Mouse (Mus musculus) lung, postnatal 4 days (tissue): ENCODE data around the gene Ewsr1.

Experiments used
- DNase-seq, 2 experiments: peaks; one replicate each; pipeline ENCODE4 v3.0.0; 2021

Gene Ewsr1

DNA sequence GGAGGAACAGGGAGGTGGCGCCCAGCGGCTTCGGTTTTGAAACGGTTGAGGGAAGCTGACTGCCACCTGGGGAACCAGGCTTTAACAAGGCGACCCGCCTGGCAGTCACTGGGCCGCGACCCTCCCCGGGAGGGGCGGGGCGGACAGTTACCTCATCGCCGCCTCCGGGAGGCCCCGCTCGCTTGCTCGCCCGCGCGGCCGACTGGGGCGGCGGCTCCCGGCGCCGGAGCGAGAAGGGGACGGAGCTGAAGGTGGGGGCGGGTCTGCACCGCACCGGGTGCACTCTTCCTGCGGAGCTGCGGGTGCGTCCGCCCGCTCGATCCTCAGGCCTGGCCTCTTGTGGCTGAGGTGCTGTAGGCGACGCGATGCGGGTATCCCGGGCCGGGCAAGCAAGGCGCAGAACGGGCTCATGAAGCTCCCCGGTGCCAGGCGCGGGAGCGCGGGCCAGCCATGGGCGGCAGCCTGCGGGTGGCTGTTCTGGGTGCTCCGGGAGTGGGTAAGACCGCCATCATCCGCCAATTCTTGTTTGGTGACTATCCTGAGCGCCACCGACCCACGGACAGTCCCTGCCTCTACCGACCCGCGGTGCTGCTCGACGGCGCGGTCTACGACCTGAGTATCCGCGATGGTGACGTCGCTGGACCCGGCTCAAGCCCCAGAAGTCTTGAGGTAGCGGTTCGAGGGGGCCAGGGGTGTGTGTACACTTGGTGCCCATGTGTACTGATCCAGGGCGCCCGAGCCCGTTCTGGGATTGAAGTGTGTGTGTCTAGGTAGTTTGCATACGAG lies 41.0 kb downstream of the Ewsr1 start, which contains the start of gene Rasl10a:
Gene Rasl10a, plus strand, starts transcription at position 273 of the 786 bp plus-strand sequence.
- DNase-seq: peak; percentile 49 to 62

DNA sequence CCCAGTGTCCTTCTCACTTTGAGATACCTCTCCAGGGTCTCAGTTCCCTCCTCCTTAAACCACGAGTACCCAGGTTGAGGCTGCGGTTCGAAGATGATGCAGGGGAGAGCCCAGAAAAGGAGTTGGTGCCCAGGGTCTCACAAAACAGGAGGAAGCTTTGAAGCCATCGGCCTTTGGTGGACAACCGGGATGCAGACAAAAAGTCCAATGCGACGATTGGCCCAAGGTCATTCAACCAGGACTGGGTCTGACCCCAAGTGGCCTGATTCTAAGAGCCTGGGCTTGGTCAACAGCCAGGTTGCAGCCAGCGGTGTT lies 41.6 kb downstream of the Ewsr1 start:
- no peak for DNase-seq

- no peak for DNase-seq
Observed at GRCm38 (mm10) chr11:5057064-5057463, 42.0 kb downstream of the Ewsr1 start.

DNA sequence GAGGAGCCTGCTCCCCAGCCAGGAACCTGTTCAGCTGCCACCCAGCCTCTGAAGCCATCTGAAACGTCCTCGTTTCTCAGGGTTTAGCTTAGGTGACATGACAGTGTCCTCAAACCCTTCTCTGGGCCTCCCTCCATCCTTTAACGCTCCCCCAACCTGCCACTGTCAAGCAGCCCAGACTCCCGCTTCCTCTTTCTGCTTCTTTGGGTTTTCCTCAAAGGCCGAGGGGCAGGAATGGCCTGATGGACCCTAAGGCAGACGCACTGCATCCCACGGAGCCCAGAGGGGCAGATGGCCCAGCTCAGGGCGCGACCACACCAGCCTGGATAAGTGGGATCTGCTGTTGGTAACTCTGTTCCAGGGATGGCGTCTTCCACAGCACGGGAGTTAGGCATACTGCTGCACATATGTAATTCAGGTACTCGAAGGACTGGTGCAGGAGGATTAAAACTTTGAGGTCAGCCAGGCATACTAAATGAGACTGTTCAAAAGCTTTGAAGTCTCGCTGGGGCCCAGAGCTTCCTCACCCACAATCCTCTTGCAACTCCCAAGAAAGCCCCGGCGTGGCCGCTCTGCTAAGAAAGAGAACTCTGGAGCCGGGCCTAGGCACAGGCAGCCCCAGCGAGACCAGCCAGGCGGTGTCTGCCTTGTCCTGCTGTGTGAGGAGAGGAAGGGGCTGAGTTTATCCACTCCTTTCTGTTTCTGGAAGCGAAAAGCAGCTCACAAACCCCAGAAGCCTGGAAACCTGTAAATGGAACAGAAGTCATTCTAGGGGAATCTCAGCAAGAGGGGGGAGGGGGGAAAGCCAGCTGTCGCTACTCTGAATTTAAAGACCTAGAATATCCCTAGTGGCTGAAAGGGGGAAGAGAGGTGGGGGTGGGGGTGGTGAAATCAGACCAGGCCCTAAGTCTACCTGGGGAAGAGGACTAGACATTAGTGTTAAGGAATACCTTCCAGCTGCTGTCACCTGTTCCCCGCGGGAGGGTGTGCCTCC lies 42.8 kb downstream of the Ewsr1 start:
- no peak for DNase-seq

- no peak for DNase-seq
Observed at GRCm38 (mm10) chr11:5054874-5055273, 44.2 kb downstream of the Ewsr1 start.

DNA sequence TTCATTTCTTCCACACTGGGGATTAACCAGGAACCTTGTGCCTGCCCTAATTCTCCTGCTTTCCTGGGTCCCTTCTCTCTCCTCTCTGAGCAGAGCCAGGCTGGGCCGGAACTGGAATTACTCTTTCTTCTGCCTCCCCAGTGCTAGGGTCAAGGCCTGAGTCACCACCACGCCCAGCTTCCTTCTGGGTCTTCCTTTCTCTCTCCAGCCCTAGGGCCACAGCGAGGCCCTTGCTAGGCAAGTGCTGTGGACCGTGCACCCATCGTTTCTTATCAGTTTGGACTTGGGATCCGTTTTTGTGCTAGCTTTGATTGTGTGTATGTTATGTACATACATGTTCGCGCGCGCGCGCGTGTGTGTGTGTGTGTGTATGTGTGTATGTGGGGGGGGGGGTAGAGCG lies 44.9 kb downstream of the Ewsr1 start:
- DNase-seq: no peak

GRCm38 (mm10) chr11:5052200-5052854 lies 46.7 kb downstream of the Ewsr1 start:
- DNase-seq: no peak

- DNase-seq: no peak
Observed at GRCm38 (mm10) chr11:5051629-5052028, 47.4 kb downstream of the Ewsr1 start.

DNA sequence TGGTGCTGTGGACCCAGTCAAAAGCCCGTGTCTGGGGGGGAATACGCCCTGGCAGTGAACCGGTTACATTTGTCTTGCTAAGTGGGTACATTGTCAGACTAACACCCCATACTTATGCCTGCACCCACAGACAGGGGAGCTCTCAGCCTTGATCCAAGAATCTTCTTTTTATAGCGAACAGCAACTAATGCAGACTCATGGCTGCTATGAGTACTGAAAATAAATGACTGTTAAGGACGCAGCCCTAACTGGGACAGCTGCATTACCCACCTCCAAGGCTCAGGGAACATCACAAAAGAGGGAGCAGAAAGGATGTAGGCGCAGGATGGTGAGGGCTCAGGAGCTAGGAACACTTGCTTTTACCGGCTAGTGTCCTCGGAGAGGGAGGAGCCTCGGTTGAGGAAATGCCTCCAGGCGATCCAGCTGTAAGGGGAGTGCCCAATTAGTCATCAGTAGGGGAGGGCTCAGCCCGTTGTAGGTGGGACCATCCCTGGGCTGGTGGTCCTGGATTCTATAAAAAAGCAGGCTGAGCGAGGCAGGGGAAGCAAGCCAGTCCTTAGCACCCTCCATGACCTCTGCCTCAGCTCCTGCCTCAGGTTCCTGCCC lies 52.6 kb downstream of the Ewsr1 start:
- no peak for DNase-seq

DNA sequence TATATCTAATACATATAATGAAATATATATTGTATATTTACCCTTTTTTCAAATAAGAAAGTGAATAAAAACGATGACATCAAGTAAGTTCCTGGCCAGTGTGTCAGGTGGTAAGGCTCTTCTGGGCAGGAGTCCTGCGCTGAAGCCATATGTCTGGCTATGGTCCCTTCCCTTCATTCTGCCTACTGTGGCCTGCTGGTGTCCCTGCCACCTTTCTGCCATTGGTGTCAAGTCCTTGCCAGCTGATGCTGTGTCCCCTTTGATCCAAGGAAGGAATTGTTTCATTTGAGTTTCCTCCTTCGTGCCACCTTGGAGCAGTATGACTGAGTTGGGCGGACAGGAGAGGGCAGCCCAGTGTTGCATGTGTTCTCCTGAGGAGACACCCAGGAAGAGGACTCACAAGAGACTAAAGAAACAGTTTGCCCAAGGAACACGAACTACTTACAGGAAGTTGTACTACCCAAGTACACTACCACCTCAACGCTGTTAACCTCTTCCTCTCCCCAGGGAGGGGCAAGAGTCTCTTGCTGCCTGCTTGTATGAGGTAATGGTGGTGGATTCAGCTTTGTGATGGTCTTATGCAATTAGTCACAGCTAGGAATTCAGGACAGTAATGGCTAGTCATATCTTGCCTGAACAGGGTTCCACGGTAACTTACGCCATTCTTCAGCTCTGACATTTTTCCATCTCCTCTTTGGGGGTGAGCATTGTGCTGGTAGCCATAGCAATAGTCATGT lies 56.3 kb downstream of the Ewsr1 start:
- DNase-seq: no peak

- DNase-seq: no peak
Observed at GRCm38 (mm10) chr11:5041144-5041780, 57.8 kb downstream of the Ewsr1 start.

GRCm38 (mm10) chr11:5040585-5040984 lies 58.5 kb downstream of the Ewsr1 start:
- DNase-seq: no peak

GRCm38 (mm10) chr11:5037146-5037854 lies 61.8 kb downstream of the Ewsr1 start:
- DNase-seq: no peak

DNA sequence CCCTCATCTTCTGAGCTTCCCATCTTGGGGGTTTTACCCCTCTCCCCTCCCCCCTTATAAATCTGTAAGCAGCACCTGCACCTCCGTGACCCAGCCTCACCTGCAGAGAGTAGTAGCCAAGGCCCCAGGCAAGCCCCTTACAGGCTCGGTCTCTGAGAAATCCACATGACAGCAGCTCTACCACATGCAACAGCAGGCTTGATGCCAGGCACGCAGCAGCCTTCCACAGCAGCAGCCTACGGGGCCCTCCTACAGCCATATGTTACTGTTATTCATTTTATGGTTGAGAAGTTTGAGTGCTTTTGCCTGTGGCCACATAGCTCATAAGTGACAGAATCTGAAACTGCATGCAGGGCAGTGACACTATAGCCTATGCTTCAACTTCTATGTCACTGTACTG lies 63.6 kb downstream of the Ewsr1 start:
- DNase-seq: no peak

DNA sequence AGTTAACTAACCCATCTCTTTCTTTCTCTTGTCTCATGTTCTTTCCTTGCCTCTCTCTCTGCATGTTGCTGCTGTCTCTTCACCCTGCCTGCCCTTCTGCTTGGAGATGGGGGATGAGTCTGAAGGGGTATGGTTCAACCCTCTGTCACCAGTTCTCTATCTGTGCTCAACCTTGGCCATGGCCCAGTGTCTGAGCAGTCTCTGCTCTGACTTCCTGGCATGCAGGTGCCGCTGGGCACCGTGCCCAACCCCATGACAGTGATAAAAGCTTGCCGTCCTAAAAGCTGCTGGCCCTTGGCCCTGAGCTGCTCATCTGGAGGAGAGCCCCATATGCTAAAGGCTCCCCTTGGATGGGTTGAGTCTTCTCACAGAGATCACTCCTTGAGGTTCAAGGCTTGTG lies 65.9 kb downstream of the Ewsr1 start:
- DNase-seq: no peak

DNA sequence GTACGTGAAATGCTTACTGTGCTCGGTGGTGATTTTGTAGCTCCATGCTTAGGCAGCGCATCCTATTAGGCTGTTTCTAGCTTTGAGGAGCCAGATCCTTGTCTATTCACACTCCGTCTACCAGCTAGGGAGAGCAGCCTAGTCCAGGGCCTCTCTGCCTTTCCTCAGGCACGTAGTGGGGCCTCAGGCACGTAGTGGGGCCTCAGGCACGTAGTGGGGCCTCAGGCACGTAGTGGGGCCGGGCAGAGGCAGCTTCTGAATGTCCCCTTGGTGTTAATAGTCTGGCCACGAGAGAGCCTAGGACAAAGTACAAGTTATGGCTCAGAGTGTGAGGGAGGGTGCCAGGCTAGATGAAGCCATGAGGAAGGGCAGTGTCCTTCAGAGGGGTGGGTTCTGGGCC lies 66.4 kb downstream of the Ewsr1 start:
- no peak for DNase-seq

GRCm38 (mm10) chr11:5028228-5028627 lies 70.8 kb downstream of the Ewsr1 start:
- no peak for DNase-seq

DNA sequence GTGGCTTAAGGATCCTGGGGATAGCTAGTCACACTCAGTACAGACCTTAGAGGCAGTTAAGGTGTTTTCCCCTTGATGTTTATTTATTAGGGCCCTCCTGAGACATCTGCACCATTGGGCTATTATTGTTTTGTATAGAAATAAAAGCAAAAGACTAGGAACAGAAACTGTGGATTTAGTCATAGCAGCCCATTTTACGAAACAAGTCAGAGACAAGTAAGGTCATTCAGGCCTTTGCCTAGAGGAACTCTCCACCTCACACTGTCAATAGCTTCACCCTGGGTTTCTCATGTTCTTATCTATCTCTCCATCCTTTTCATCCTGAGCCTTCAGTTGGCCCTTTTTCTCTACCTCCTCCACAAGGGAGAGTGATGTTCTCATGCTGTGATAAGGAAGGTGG lies 74.0 kb downstream of the Ewsr1 start:
- no peak for DNase-seq
